29 mouse cellular contexts compared by ENCODE assay signal in genomic region chr8:119177226-119177935, GRCm38 (mm10).
DNase-seq lines count a peak whose midpoint lies in the region; ATAC-seq and TF ChIP-seq lines count a peak whose summit lies in the region.
"Had no signal": no experiment of that assay in that cellular context is flagged by ENCODE, and none has a peak within 500 bp of the region (broad histone marks: within the 10 kb centered on the region; RNA-seq: fewer than 3 reads in every experiment).

No protein-coding gene starts in this region.

- intact Hi-C loops in heart, postnatal 10 days (cut with DNase I) = no loop called here

- H3K4me3 ChIP-seq in hindbrain, embryonic 13.5 days = no peak overlapping the region
- no peak overlapping the region for H3K4me3 ChIP-seq in hindbrain, embryonic 12.5 days
- no peak overlapping the region for H3K4me3 ChIP-seq in midbrain, postnatal 0 days (ENCODE audit: low read depth, low read length)
- no peak overlapping the region for H3K4me3 ChIP-seq in midbrain, embryonic 15.5 days
- no peak overlapping the region for H3K4me3 ChIP-seq in neural tube, embryonic 14.5 days (ENCODE audit: low read depth, low read length)
- H3K4me3 ChIP-seq: erythroblast, embryonic 14.5 days; gastrocnemius, adult 2 months; heart, adult 2 months; heart, embryonic 12.5 days; myocyte had no signal

- no peak for TF ChIP-seq CTCF in midbrain, postnatal 0 days (IDR thresholded peaks at IDR 0.05)

- H3K27me3 ChIP-seq in hindbrain, embryonic 13.5 days = no peaks in the 10 kb centered on the region
- no peaks in the 10 kb centered on the region for H3K27me3 ChIP-seq in hindbrain, embryonic 12.5 days
- H3K27me3 ChIP-seq in midbrain, postnatal 0 days (ENCODE audit: insufficient read depth, low read length) = peaks cover 3% of the 10 kb centered on the region; the same call in 1 of the 2 replicates
- 0 out of 2 replicates have a peak, but pooled peaks cover 7% of the 10 kb centered on the region for H3K27me3 ChIP-seq in midbrain, embryonic 15.5 days (replicated peaks)
- no peaks in the 10 kb centered on the region for H3K27me3 ChIP-seq in neural tube, embryonic 14.5 days (ENCODE audit: control insufficient read depth, insufficient read depth, low read length)
- H3K27me3 ChIP-seq: heart, embryonic 12.5 days had no signal

- H3K27ac ChIP-seq in hindbrain, embryonic 13.5 days = peak overlapping the region; percentile 15; the same call in 1 of the 2 replicates
- H3K27ac ChIP-seq in hindbrain, embryonic 12.5 days = no peak overlapping the region
- H3K27ac ChIP-seq in midbrain, postnatal 0 days (ENCODE audit: low read depth, low read length) = 0 out of 2 replicates have a peak overlapping the region, but pooled peaks have one; percentile 18
- no peak overlapping the region for H3K27ac ChIP-seq in midbrain, embryonic 15.5 days
- peak overlapping the region; percentile 39; the same call in 1 of the 2 replicates for H3K27ac ChIP-seq in neural tube, embryonic 14.5 days (ENCODE audit: low read depth, low read length)
- H3K27ac ChIP-seq: gastrocnemius, adult 2 months; heart, adult 2 months; kidney, postnatal 0 days; liver, embryonic 14.5 days; macrophage had no signal

- H3K36me3 ChIP-seq in hindbrain, embryonic 13.5 days = no peaks in the 10 kb centered on the region
- no peaks in the 10 kb centered on the region for H3K36me3 ChIP-seq in hindbrain, embryonic 12.5 days
- H3K36me3 ChIP-seq in midbrain, postnatal 0 days (ENCODE audit: insufficient read depth, low read length) = no peaks in the 10 kb centered on the region
- H3K36me3 ChIP-seq in midbrain, embryonic 15.5 days (replicated peaks) = no peaks in the 10 kb centered on the region
- H3K36me3 ChIP-seq in neural tube, embryonic 14.5 days (ENCODE audit: control insufficient read depth, insufficient read depth, low read length) = no peaks in the 10 kb centered on the region
- H3K36me3 ChIP-seq: heart, embryonic 12.5 days had no signal

- no peak for ATAC-seq in hindbrain, embryonic 13.5 days (ENCODE audit: low FRiP score)
- ATAC-seq in hindbrain, embryonic 12.5 days (ENCODE audit: low FRiP score) = no peak
- ATAC-seq in midbrain, postnatal 0 days (ENCODE audit: low FRiP score) = no peak
- ATAC-seq in midbrain, embryonic 15.5 days (replicated peaks) = no peak
- ATAC-seq in neural tube, embryonic 14.5 days (ENCODE audit: low read depth) = no peak
- ATAC-seq: CD4-positive, CD25-positive, alpha-beta regulatory T cell, adult 4 months; forebrain, embryonic 16.5 days; intestine, embryonic 16.5 days; midbrain, embryonic 16.5 days had no signal

- 72% methylated on average over 6 of the region's 6 CpGs for WGBS in hindbrain, embryonic 13.5 days
- WGBS in hindbrain, embryonic 12.5 days = 74% methylated on average over 6 of the region's 6 CpGs
- 58% methylated on average over 6 of the region's 6 CpGs for WGBS in midbrain, postnatal 0 days
- WGBS in midbrain, embryonic 15.5 days = 61% methylated on average over 6 of the region's 6 CpGs
- 59% methylated on average over 6 of the region's 6 CpGs for WGBS in neural tube, embryonic 14.5 days

- peak; percentile 17 for DNase-seq in midbrain, postnatal 0 days (ENCODE audit: low spot score)
- no peak for DNase-seq in heart, postnatal 10 days
- no peak for DNase-seq in gastrocnemius, postnatal 4 days (ENCODE audit: low spot score in 2 of 2)
- DNase-seq: adrenal gland, postnatal 25 days; cerebellum, adult 18-20 months; gastrocnemius, adult 2 months; gastrocnemius, postnatal 36 days; heart, adult 2 months; kidney, adult 8-10 months; kidney, postnatal 4 days; layer of hippocampus, postnatal 36 days; liver; lung, adult 2 months; lung, postnatal 10 days; thymus, postnatal 4 days had no signal

- no peaks in the 10 kb centered on the region for H3K9me3 ChIP-seq in hindbrain, embryonic 13.5 days
- no peaks in the 10 kb centered on the region for H3K9me3 ChIP-seq in hindbrain, embryonic 12.5 days (replicated peaks)
- no peaks in the 10 kb centered on the region for H3K9me3 ChIP-seq in midbrain, postnatal 0 days (ENCODE audit: low read length)
- no peaks in the 10 kb centered on the region for H3K9me3 ChIP-seq in midbrain, embryonic 15.5 days
- H3K9me3 ChIP-seq in neural tube, embryonic 14.5 days (ENCODE audit: control insufficient read depth, low read length) = no peaks in the 10 kb centered on the region
- H3K9me3 ChIP-seq: heart, embryonic 12.5 days had no signal

- H3K9ac ChIP-seq in hindbrain, embryonic 13.5 days = no peak overlapping the region
- H3K9ac ChIP-seq in hindbrain, embryonic 12.5 days = no peak overlapping the region
- H3K9ac ChIP-seq in midbrain, postnatal 0 days (replicated peaks; ENCODE audit: low read length, poor library complexity, severe bottlenecking) = no peak overlapping the region
- no peak overlapping the region for H3K9ac ChIP-seq in midbrain, embryonic 15.5 days
- H3K9ac ChIP-seq in neural tube, embryonic 14.5 days (replicated peaks; ENCODE audit: low read depth, low read length) = no peak overlapping the region
- H3K9ac ChIP-seq: heart, embryonic 12.5 days; liver, embryonic 14.5 days had no signal

- no peak overlapping the region for H3K4me2 ChIP-seq in hindbrain, embryonic 13.5 days
- H3K4me2 ChIP-seq in hindbrain, embryonic 12.5 days (replicated peaks) = no peak overlapping the region
- H3K4me2 ChIP-seq in midbrain, postnatal 0 days (ENCODE audit: low read depth, low read length, poor library complexity, severe bottlenecking) = no peak overlapping the region
- no peak overlapping the region for H3K4me2 ChIP-seq in midbrain, embryonic 15.5 days
- H3K4me2 ChIP-seq in neural tube, embryonic 14.5 days (ENCODE audit: low read depth, low read length) = no peak overlapping the region
- H3K4me2 ChIP-seq: heart, embryonic 12.5 days had no signal

- H3K4me1 ChIP-seq in hindbrain, embryonic 13.5 days (replicated peaks) = peaks cover 28% of the 10 kb centered on the region
- no peaks in the 10 kb centered on the region for H3K4me1 ChIP-seq in hindbrain, embryonic 12.5 days
- H3K4me1 ChIP-seq in midbrain, postnatal 0 days (ENCODE audit: insufficient read depth, low read length) = no peaks in the 10 kb centered on the region
- H3K4me1 ChIP-seq in midbrain, embryonic 15.5 days = peaks cover 10% of the 10 kb centered on the region; the same call in 1 of the 2 replicates
- H3K4me1 ChIP-seq in neural tube, embryonic 14.5 days (ENCODE audit: control insufficient read depth, insufficient read depth, low read length) = peaks cover 24% of the 10 kb centered on the region; the same call in 1 of the 2 replicates
- H3K4me1 ChIP-seq: heart, embryonic 12.5 days had no signal

Comparison
In these comparisons a context has a peak if more than half of its experiments do, and no peak if none do; other contexts are left out.
1. H3K27ac ChIP-seq: peak in hindbrain, embryonic 13.5 days (single experiment), midbrain, postnatal 0 days (single experiment) and neural tube, embryonic 14.5 days (single experiment); none in hindbrain, embryonic 12.5 days (single experiment) and midbrain, embryonic 15.5 days (single experiment).